Mouse (Mus musculus) neural tube, embryonic 14.5 days (tissue): Measurements from ENCODE around the gene Lyz1. TPM values are rescaled to one million over a fixed set of nuclear protein-coding genes. Genes with fewer than 3 reads are reported as not detected.
"Not testable (repeated sequence)": the region's sequence is repeated elsewhere in the genome, so short reads cannot be mapped to it uniquely, and the experiment has no call there.

Experiments used
- ATAC-seq: fragments of 200-750 bp; cut with Nextera tagmentation; 2 replicates; pipeline ENCODE4 v1.8.0; 2017; ENCODE audit warnings: low read depth, mild to moderate bottlenecking, moderate TSS enrichment, moderate library complexity
- H3K27ac ChIP-seq: fragments of 300-500 bp; sonication (generic); 2 replicates; pipeline ENCODE4 v1.5.1; 2014; ENCODE audit warnings: low read depth, mild to moderate bottlenecking, control low read depth, low read length, moderate library complexity, mixed read lengths
- H3K27me3 ChIP-seq: fragments of 300-500 bp; sonication (generic); 2 replicates; pipeline ENCODE4 v1.6.1; 2014; ENCODE audit warnings: low read length; ENCODE audit not compliant: control insufficient read depth, insufficient read depth
- H3K36me3 ChIP-seq: fragments of 300-500 bp; sonication (generic); 2 replicates; pipeline ENCODE4 v1.6.1; 2014; ENCODE audit warnings: low read length, mixed read lengths; ENCODE audit not compliant: control insufficient read depth, insufficient read depth
- H3K4me1 ChIP-seq: fragments of 300-500 bp; sonication (generic); 2 replicates; pipeline ENCODE4 v1.6.1; 2014; ENCODE audit warnings: low read length; ENCODE audit not compliant: control insufficient read depth, insufficient read depth
- H3K4me2 ChIP-seq: fragments of 300-500 bp; sonication (generic); 2 replicates; pipeline ENCODE4 v1.6.1; 2014; ENCODE audit warnings: mild to moderate bottlenecking, low read depth, low read length, control low read depth
- H3K4me3 ChIP-seq: fragments of 300-500 bp; sonication (generic); 2 replicates; pipeline ENCODE4 v1.5.1; 2014; ENCODE audit warnings: low read depth, low read length, control low read depth, mixed read lengths
- H3K9ac ChIP-seq: fragments of 300-500 bp; sonication (generic); replicated peaks from 2 replicates; pipeline ENCODE4 v1.6.1; 2014; ENCODE audit warnings: low read depth, mild to moderate bottlenecking, control low read depth, low read length, mixed read lengths
- H3K9me3 ChIP-seq: fragments of 300-500 bp; sonication (generic); 2 replicates; pipeline ENCODE4 v1.6.1; 2016; ENCODE audit warnings: low read length; ENCODE audit not compliant: control insufficient read depth
- WGBS: fragments of 180-500 bp; shearing (Covaris S2); extraction: QIAGEN DNeasy Blood & Tissue Kit; methylation state at CpG from one replicate; pipeline ENCODE4 v1.1.7; 2014; 5-methylcytosine and 5-hydroxymethylcytosine counted together
- polyA plus RNA-seq: library from polyadenylated mRNA; unstranded; fragments of >200 nt; fragmentation: Nextera tagmentation; extraction: Ambion mirVana; gene quantifications from 2 replicates; pipeline ENCODE4 v1.2.1, GENCODE M21; 2014

Lyz1 gene
- polyA plus RNA-seq, 1 experiment from 2014 or later = not detected

DNA sequence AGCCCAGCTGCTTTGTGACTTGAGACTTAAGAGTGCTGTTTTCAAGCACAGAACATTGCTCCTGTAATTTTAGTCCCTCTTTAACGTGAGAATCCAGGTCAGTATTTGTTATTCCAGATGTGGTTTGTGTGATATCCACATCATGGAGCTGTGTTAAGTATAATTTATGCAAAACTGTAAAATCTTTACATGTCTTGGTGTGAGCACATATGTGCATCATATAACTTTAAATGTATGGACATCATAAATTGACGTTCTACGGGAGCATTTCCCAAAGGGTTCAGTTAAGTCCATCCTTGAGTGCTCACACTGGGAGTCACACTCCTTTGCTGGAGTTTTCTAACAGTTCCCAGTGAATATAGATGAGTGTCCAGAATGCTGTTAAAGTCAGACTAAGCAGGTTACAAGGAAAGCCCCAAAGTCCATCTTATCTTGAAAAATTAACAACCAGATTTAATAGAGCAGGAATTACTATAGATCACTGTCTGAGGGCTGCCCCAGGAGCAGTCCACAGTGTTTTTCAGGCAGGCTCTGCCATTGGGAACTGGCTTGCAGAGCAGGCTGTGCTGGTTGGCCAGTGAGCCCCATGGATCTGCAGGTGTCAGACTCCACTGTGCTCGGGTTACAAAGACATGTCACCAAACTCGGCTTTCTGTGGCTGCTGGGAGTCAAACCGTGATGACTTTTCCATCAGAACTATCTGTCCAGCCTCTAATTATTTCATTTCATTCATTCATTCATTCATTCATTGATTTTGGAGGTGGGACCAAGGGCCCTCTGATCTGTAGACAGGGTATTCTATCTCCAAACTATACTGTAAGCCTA lies 2.4 kb downstream of the Lyz1 start:
- Histone ChIP-seq H3K27me3 (no peaks in the 10 kb centered on the region), H3K9me3 (no peaks in the 10 kb centered on the region), H3K4me2 (no peak overlapping the region), H3K4me1 (no peaks in the 10 kb centered on the region), H3K9ac (no peak overlapping the region), H3K36me3 (no peaks in the 10 kb centered on the region), H3K4me3 (no peak overlapping the region), H3K27ac (no peak overlapping the region)
- WGBS = 49% methylated on average over 6 of the region's 6 CpGs
- no peak for ATAC-seq

DNA sequence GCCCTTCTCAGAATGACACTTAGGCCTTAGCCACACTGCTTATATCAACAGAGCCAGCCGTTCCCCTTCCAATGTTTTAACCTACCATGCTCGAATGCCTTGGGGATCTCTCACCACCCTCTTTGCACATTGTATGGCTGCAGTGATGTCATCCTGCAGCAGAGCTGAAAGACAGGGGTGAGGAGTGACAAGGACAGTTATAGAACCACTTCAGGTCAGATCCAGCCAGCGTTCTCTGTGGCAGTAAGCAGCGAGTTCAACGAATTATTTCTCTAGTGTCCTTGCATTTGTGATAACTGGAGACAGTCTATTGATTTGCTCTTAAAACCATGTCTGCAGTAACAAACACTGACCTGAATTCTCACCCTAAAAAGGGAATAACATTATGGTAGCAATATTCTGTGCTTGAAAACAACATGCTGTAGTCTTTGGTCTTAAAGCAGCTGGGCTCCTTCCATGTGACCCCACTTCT lies 3.6 kb downstream of the Lyz1 start:
- ATAC-seq, H3K36me3 ChIP-seq, H3K4me3 ChIP-seq, H3K9ac ChIP-seq, H3K9me3 ChIP-seq, H3K4me1 ChIP-seq, H3K27me3 ChIP-seq, H3K4me2 ChIP-seq, H3K27ac ChIP-seq: not testable (repeated sequence)
- 81% methylated on average over 5 of the region's 5 CpGs for WGBS

GRCm38 (mm10) chr10:117288197-117289033 lies 4.3 kb downstream of the Lyz1 start:
- H3K4me3 ChIP-seq = no peak overlapping the region
- ATAC-seq = no peak
- no peak overlapping the region for H3K9ac ChIP-seq

DNA sequence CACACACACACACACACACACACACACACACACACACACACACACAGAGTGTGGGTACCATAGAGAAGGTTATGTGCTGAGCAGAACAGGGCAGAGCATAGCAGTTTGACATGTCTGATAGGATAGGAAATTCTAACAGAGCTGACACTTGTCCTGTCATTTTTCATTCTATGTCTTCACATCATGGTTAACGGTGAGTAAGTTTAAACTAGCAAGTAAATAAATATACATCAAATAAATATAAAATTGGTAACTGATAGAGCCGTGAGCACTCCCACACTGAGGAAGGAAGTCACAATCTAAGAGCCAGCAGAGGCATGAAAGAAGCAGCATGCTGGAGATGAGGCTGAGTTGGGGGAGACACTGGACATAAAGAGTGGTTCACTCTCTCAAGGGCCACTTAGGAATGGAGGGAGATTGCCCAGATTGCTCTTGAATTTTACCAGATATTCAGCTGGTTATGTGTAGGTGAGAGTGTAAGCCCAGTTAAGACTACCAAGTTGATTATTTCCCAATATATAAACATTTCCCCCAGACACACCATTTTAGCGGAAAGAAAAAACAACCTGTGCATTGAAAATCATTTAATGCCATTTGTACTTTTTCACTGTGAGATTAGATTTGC lies 5.3 kb downstream of the Lyz1 start:
- Histone ChIP-seq H3K9ac (no peak overlapping the region), H3K27me3 (no peaks in the 10 kb centered on the region), H3K4me1 (no peaks in the 10 kb centered on the region), H3K4me3 (no peak overlapping the region), H3K4me2 (no peak overlapping the region), H3K36me3 (no peaks in the 10 kb centered on the region), H3K9me3 (no peaks in the 10 kb centered on the region), H3K27ac (no peak overlapping the region)
- 84% methylated on average over 3 of the region's 3 CpGs for WGBS
- ATAC-seq = no peak

More at GRCm38 (mm10) chr10:117288197-117289033, 4.3 kb downstream of the Lyz1 start:
- WGBS = 91% methylated on average over 9 of the region's 9 CpGs
- no peak overlapping the region for H3K4me2 ChIP-seq
- H3K9me3 ChIP-seq = no peaks in the 10 kb centered on the region
- H3K27me3 ChIP-seq = no peaks in the 10 kb centered on the region
- H3K36me3 ChIP-seq = no peaks in the 10 kb centered on the region
- H3K27ac ChIP-seq = no peak overlapping the region
- no peaks in the 10 kb centered on the region for H3K4me1 ChIP-seq

- H3K27ac ChIP-seq = no peak overlapping the region
- 95% methylated on average over 6 of the region's 6 CpGs for WGBS
Measured at GRCm38 (mm10) chr10:117286366-117286970, 6.2 kb downstream of the Lyz1 start.

DNA sequence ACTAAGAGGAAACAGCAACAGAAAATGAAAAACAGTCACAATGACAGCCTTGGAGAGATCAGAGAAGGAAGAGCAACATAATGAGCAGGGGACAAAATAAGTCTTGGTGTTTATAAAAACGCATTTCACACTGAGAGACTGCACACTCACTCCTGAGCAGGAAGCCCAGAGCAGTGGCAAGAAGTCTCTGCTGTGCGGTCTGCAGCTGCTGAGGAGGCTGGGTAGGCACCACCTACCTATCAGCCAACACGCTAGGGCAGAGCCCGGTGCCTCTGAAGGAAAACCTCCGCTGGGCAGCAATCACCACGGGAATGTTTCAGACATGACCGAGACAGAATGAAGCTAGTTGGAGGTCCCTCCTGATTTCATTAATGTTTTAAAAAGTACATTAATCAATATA lies 7.1 kb downstream of the Lyz1 start:
- not testable (repeated sequence) for H3K36me3 ChIP-seq, ATAC-seq, H3K27ac ChIP-seq, H3K27me3 ChIP-seq, H3K9ac ChIP-seq, H3K4me2 ChIP-seq, H3K9me3 ChIP-seq, H3K4me1 ChIP-seq, H3K4me3 ChIP-seq
- WGBS = 71% methylated on average over 2 of the region's 7 CpGs

More at GRCm38 (mm10) chr10:117286366-117286970, 6.2 kb downstream of the Lyz1 start:
- Histone ChIP-seq H3K9ac (no peak overlapping the region), H3K4me1 (no peaks in the 10 kb centered on the region), H3K4me2 (no peak overlapping the region), H3K9me3 (no peaks in the 10 kb centered on the region), H3K36me3 (no peaks in the 10 kb centered on the region), H3K27me3 (no peaks in the 10 kb centered on the region), H3K4me3 (no peak overlapping the region)
- no peak for ATAC-seq

GRCm38 (mm10) chr10:117284578-117285520 lies 7.8 kb downstream of the Lyz1 start:
- Histone ChIP-seq H3K4me3 (no peak overlapping the region), H3K36me3 (no peaks in the 10 kb centered on the region), H3K27ac (no peak overlapping the region), H3K4me2 (no peak overlapping the region), H3K9ac (no peak overlapping the region), H3K9me3 (no peaks in the 10 kb centered on the region), H3K27me3 (no peaks in the 10 kb centered on the region), H3K4me1 (no peaks in the 10 kb centered on the region)
- 93% methylated on average over 10 of the region's 10 CpGs for WGBS
- ATAC-seq = no peak
